Mouse (Mus musculus): ENCODE measurements around the gene Pex26. TPM values are rescaled to one million over a fixed set of nuclear protein-coding genes. Genes with fewer than 3 reads are reported as not detected.

Gene Pex26
- total and polyA plus RNA-seq, 3 experiments: 2.8 to 3.3 (median 3.2) TPM

DNA sequence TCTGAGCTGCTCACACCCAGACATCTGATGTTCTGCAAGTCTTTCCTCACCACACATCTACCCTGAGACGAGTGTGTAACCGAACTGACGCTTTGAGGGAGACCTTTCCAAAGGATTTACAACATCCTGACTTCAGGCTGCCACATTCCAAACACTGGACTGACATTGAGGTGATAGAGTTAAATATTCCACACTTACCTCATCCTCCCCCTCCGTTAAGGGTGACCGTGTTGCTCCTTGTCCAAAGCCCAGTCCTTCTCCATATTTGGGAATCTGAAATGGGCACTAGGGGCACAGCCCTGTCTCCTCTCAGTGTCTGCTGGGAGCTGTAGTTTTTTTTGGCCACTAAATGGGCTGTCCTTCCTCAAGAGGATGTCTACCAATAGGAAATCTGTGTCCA lies 10.0 kb upstream of the Pex26 start:
- dilution Hi-C loops (cut with MboI; ENCODE audit: extremely low pct_ligation_motif_present, extremely low pct_unique_long_range_greater_than_20kb, low sequenced_read_pairs): no loop called here
- Histone ChIP-seq H3K27me3 (replicated peaks) (no peaks in the 10 kb centered on the region), H3K4me2 (ENCODE audit: insufficient read depth, low read depth, poor library complexity, severe bottlenecking) (no peak overlapping the region)

DNA sequence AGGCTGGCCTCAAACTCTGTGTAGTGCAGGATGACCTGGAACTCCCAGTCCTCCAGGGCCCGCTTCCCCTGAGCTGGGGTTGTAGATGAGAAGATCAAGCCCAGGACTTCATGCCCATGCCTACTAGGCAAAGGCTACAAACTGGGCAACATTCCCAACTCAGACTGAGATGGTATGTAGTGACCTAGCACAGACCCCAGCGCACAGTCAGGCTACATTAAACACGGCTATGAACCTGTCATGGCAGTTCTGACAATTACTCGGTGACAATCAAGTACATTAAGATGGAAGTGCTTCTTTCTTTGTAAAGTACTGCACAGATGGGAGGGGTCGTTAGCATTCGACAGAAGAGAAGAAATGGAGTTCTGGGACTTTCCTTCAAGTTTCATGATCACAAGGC lies 8.7 kb upstream of the Pex26 start:
- in situ Hi-C loops (cut with MboI; ENCODE audit: low pct_ligation_motif_present, low pct_unique_long_range_greater_than_20kb, low sequenced_read_pairs): loop anchor here (5.0 kb wide), 3 partner anchors 42 to 272 kb away; partner anchors contain the start of gene Mical3
- Histone ChIP-seq H3K4me2 (ENCODE audit: insufficient read depth, low read depth, poor library complexity, severe bottlenecking) (no peak overlapping the region), H3K9ac (ENCODE audit: insufficient read depth, low read depth) (no peak overlapping the region), H3K79me2 (replicated peaks; ENCODE audit: control insufficient read depth, extremely low read depth, insufficient read depth, poor library complexity, severe bottlenecking) (no peaks in the 10 kb centered on the region), H3K4me1 (ENCODE audit: control insufficient read depth in 1 of 2, insufficient read depth in 2 of 2) (peaks cover 11 to 31% of the 10 kb centered on the region in 2 experiments), H3K36me3 (replicated peaks in 1 of 2; ENCODE audit: control insufficient read depth in 1 of 2, insufficient read depth in 1 of 2, low read length in 1 of 2) (no peaks in the 10 kb centered on the region), H3K4me3 (replicated peaks in 1 of 3; ENCODE audit: low read depth in 2 of 3, low read length in 2 of 3, poor library complexity in 1 of 3) (no peak overlapping the region), H3K27ac (ENCODE audit: insufficient read depth, low read depth) (no peak overlapping the region), H3K27me3 (replicated peaks) (no peaks in the 10 kb centered on the region), H3K9me3 (replicated peaks; ENCODE audit: low read length) (no peaks in the 10 kb centered on the region)
- no peak for DNase-seq (ENCODE audit: extremely low read depth)
- TF ChIP-seq SMC3 (IDR thresholded peaks at IDR 0.05; ENCODE audit: low read depth, low read length) (no peak), ZKSCAN1 (IDR thresholded peaks at IDR 0.05; ENCODE audit: borderline replicate concordance, low read depth, low read length) (peak; percentile 62)
- dilution Hi-C loops (cut with MboI; ENCODE audit: extremely low pct_ligation_motif_present, extremely low pct_unique_long_range_greater_than_20kb, low sequenced_read_pairs): no loop called here

More for the DNA sequence above, 10.0 kb upstream of the Pex26 start:
- Histone ChIP-seq H3K36me3 (replicated peaks in 1 of 2; ENCODE audit: control insufficient read depth in 1 of 2, insufficient read depth in 1 of 2, low read length in 1 of 2) (no peaks in the 10 kb centered on the region), H3K9ac (ENCODE audit: insufficient read depth, low read depth) (no peak overlapping the region), H3K9me3 (replicated peaks; ENCODE audit: low read length) (no peaks in the 10 kb centered on the region), H3K79me2 (replicated peaks; ENCODE audit: control insufficient read depth, extremely low read depth, insufficient read depth, poor library complexity, severe bottlenecking) (no peaks in the 10 kb centered on the region), H3K27ac (ENCODE audit: insufficient read depth, low read depth) (no peak overlapping the region), H3K4me3 (replicated peaks in 1 of 3; ENCODE audit: low read depth in 2 of 3, low read length in 2 of 3, poor library complexity in 1 of 3) (no peak overlapping the region), H3K4me1 (ENCODE audit: control insufficient read depth in 1 of 2, insufficient read depth in 2 of 2) (peaks cover 11 to 27% of the 10 kb centered on the region in 2 experiments)
- in situ Hi-C loops (cut with MboI; ENCODE audit: low pct_ligation_motif_present, low pct_unique_long_range_greater_than_20kb, low sequenced_read_pairs): no loop called here
- no peak for DNase-seq (ENCODE audit: extremely low read depth)
- TF ChIP-seq JUND (conservative IDR thresholded peaks at IDR 0.05; ENCODE audit: low read depth, low read length) (no peak), TBP (conservative IDR thresholded peaks at IDR 0.05; ENCODE audit: low read depth, low read length) (no peak)

DNA sequence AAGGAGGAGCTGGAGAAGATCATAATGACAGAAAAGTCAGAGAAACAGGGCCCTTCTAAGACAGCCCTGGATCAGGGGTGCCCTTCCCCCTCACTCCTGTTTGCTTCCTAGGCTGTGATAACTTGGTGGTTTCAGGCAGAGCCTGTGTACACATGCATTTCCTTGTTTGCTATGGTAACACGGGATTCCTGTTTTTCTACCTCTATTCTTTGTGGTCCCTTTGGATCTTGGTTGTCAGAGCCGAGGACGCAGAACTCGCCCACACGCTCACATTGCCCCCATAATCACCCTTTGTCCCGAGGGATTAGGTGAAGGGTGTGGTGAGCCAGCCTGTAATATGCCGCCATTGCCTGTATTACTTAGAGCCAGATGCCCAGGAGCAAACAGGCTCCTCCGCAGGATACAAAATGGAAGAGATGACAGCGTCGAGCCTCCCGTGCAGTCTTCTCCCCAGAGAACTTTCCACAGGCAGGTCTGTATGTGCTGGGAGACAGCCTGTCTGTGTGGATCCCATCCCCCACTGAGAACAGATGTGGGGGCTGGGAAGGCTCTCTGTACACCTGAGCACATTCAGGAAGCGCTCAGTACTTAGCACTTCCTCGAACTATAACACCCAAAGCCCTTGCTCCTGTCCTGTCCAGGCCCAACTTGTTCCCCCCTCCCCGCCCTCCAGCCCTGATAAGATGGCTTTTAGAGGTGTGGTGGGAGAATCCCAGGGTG lies 7.3 kb upstream of the Pex26 start:
- Histone ChIP-seq H3K4me1 (ENCODE audit: control insufficient read depth in 1 of 2, insufficient read depth in 2 of 2) (peaks cover 11 to 31% of the 10 kb centered on the region in 2 experiments), H3K27ac (ENCODE audit: insufficient read depth, low read depth) (no peak overlapping the region), H3K36me3 (replicated peaks in 1 of 2; ENCODE audit: control insufficient read depth in 1 of 2, insufficient read depth in 1 of 2, low read length in 1 of 2) (no peaks in the 10 kb centered on the region), H3K9me3 (replicated peaks; ENCODE audit: low read length) (no peaks in the 10 kb centered on the region), H3K4me2 (ENCODE audit: insufficient read depth, low read depth, poor library complexity, severe bottlenecking) (no peak overlapping the region), H3K9ac (ENCODE audit: insufficient read depth, low read depth) (no peak overlapping the region), H3K27me3 (replicated peaks) (peaks cover 2% of the 10 kb centered on the region), H3K79me2 (replicated peaks; ENCODE audit: control insufficient read depth, extremely low read depth, insufficient read depth, poor library complexity, severe bottlenecking) (no peaks in the 10 kb centered on the region), H3K4me3 (replicated peaks in 1 of 3; ENCODE audit: low read depth in 2 of 3, low read length in 2 of 3, poor library complexity in 1 of 3) (no peak overlapping the region)
- TF ChIP-seq MEF2A (IDR thresholded peaks at IDR 0.05; ENCODE audit: borderline replicate concordance, low read depth, low read length): no peak
- TF ChIP-seq CHD1 (IDR thresholded peaks at IDR 0.05; ENCODE audit: low read depth, low read length): no peak
- TF ChIP-seq CHD2 (IDR thresholded peaks at IDR 0.05; ENCODE audit: low read length): peak; percentile 56
- TF ChIP-seq ZKSCAN1 (IDR thresholded peaks at IDR 0.05; ENCODE audit: borderline replicate concordance, low read depth, low read length): no peak
- dilution Hi-C loops (cut with MboI; ENCODE audit: extremely low pct_ligation_motif_present, extremely low pct_unique_long_range_greater_than_20kb, low sequenced_read_pairs) (no loop called here), in situ Hi-C loops (cut with MboI; ENCODE audit: low pct_ligation_motif_present, low pct_unique_long_range_greater_than_20kb, low sequenced_read_pairs) (loop anchor here (5.0 kb wide), 3 partner anchors 44 to 274 kb away; partner anchors contain the start of gene Mical3)
- DNase-seq (ENCODE audit: extremely low read depth): no peak
